Mouse (Mus musculus) kidney, embryonic 14.5 days (tissue): ENCODE data around the gene Olfr1445. TPM values are rescaled to one million over a fixed set of nuclear protein-coding genes. Genes with fewer than 3 reads are reported as not detected.

Experiments used
- ATAC-seq: fragments of 200-750 bp; cut with Nextera tagmentation; 2 replicates; pipeline ENCODE4 v1.8.0; 2017; ENCODE audit warnings: moderate number of reproducible peaks, mild to moderate bottlenecking, moderate TSS enrichment, moderate library complexity; ENCODE audit not compliant: low FRiP score, low TSS enrichment
- H3K27ac ChIP-seq: fragments of 300-500 bp; sonication (generic); 2 replicates; pipeline ENCODE4 v1.5.1; 2014; ENCODE audit warnings: low read depth, mild to moderate bottlenecking, low read length, moderate library complexity, mixed read lengths
- H3K27me3 ChIP-seq: fragments of 300-500 bp; sonication (generic); 2 replicates; pipeline ENCODE4 v1.6.1; 2014; ENCODE audit warnings: mild to moderate bottlenecking, low read length; ENCODE audit not compliant: control insufficient read depth, insufficient read depth
- H3K36me3 ChIP-seq: fragments of 300-500 bp; sonication (generic); 2 replicates; pipeline ENCODE4 v1.6.1; 2014; ENCODE audit warnings: low read length, mixed read lengths; ENCODE audit not compliant: control insufficient read depth, insufficient read depth
- H3K4me1 ChIP-seq: fragments of 300-500 bp; sonication (generic); 2 replicates; pipeline ENCODE4 v1.6.1; 2014; ENCODE audit warnings: low read length, mixed read lengths; ENCODE audit not compliant: control insufficient read depth, insufficient read depth
- H3K4me2 ChIP-seq: fragments of 300-500 bp; sonication (generic); replicated peaks from 2 replicates; pipeline ENCODE4 v1.6.1; 2014; ENCODE audit warnings: low read depth, mild to moderate bottlenecking, low read length
- H3K4me3 ChIP-seq: fragments of 300-500 bp; sonication (generic); 2 replicates; pipeline ENCODE4 v1.5.1; 2014; ENCODE audit warnings: mild to moderate bottlenecking, low read length
- H3K9ac ChIP-seq: fragments of 300-500 bp; sonication (generic); 2 replicates; pipeline ENCODE4 v1.6.1; 2014; ENCODE audit warnings: low read depth, mild to moderate bottlenecking, low read length, moderate library complexity
- H3K9me3 ChIP-seq: fragments of 300-500 bp; sonication (generic); 2 replicates; pipeline ENCODE4 v1.6.1; 2016; ENCODE audit warnings: low read length; ENCODE audit not compliant: control insufficient read depth
- WGBS: fragments of 180-500 bp; shearing (Covaris S2); extraction: QIAGEN DNeasy Blood & Tissue Kit; methylation state at CpG from one replicate; pipeline ENCODE4 v1.1.7; 2014; 5-methylcytosine and 5-hydroxymethylcytosine counted together
- polyA plus RNA-seq: library from polyadenylated mRNA; unstranded; fragments of >200 nt; fragmentation: Nextera tagmentation; extraction: Ambion mirVana; gene quantifications from 2 replicates; pipeline ENCODE4 v1.2.1, GENCODE M21; 2014

Gene Olfr1445
- not detected in 2 replicates for polyA plus RNA-seq

GRCm38 (mm10) chr19:12883555-12883954 lies at the start of gene Olfr1445:
Olfr1445 (plus strand) TSS chr19:12883855.
- Histone ChIP-seq H3K9ac (no peak within 1 kb of the TSS), H3K4me2 (no peak within 1 kb of the TSS), H3K27ac (no peak within 1 kb of the TSS), H3K4me1 (no peaks in the 10 kb centered on the region), H3K36me3 (no peaks in the 10 kb centered on the region), H3K27me3 (no peaks in the 10 kb centered on the region), H3K4me3 (no peak within 1 kb of the TSS), H3K9me3 (no peaks in the 10 kb centered on the region)
- WGBS: 92% methylated on average over 2 of the region's 2 CpGs
- no peak for ATAC-seq

GRCm38 (mm10) chr19:12838507-12838906 lies 45.1 kb upstream of the Olfr1445 start:
- Histone ChIP-seq H3K9ac (no peak overlapping the region), H3K4me3 (no peak overlapping the region), H3K27me3 (no peaks in the 10 kb centered on the region), H3K36me3 (no peaks in the 10 kb centered on the region), H3K4me2 (no peak overlapping the region), H3K4me1 (no peaks in the 10 kb centered on the region), H3K27ac (no peak overlapping the region), H3K9me3 (no peaks in the 10 kb centered on the region)
- WGBS: 91% methylated on average over 1 of the region's 1 CpGs
- no peak for ATAC-seq

DNA sequence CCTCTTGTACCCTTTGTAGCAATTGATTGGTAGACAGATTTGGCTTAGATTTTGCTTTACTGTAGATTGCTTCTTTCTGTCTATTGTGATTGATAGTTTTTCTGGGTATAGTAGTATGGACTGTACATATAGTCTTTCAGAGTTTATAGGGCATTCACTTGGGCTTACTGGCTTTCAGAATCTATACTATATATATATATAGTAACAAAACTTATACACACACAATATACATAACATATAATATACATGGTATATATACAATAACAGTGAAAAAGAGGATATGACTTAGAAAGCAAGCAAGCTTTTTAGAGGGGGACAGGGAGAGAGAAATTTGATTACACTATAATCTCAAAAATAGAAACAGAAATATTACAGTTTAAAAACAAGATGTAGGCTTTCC lies 37.3 kb upstream of the Olfr1445 start, which contains the start of gene Gm5244:
Gene Gm5244, plus strand, starts transcription at position 301 of the 400 bp plus-strand sequence.
- Histone ChIP-seq H3K9ac (no peak within 1 kb of the TSS), H3K36me3 (no peaks in the 10 kb centered on the region), H3K9me3 (no peaks in the 10 kb centered on the region), H3K4me3 (no peak within 1 kb of the TSS), H3K27me3 (no peaks in the 10 kb centered on the region), H3K4me1 (no peaks in the 10 kb centered on the region), H3K4me2 (no peak within 1 kb of the TSS), H3K27ac (no peak within 1 kb of the TSS)
- ATAC-seq: no peak

- H3K27ac ChIP-seq: no peak within 1 kb of the TSS
- no peaks in the 10 kb centered on the region for H3K4me1 ChIP-seq
- no peaks in the 10 kb centered on the region for H3K36me3 ChIP-seq
- H3K4me2 ChIP-seq: no peak within 1 kb of the TSS
- no peak within 1 kb of the TSS for H3K4me3 ChIP-seq
- no peak for ATAC-seq
- H3K9me3 ChIP-seq: no peaks in the 10 kb centered on the region
- no peaks in the 10 kb centered on the region for H3K27me3 ChIP-seq
- H3K9ac ChIP-seq: no peak within 1 kb of the TSS
- 46% methylated on average over 1 of the region's 1 CpGs for WGBS
These were observed 26.7 kb upstream of the Olfr1445 start, which contains the start of gene Olfr1444 for GRCm38 (mm10) chr19:12856983-12857382. Olfr1444 (plus strand) TSS chr19:12857283.

GRCm38 (mm10) chr19:12893424-12893823 lies 9.8 kb downstream of the Olfr1445 start, which contains the start of gene Olfr1446:
Olfr1446 (minus strand) TSS chr19:12893524.
- Histone ChIP-seq H3K27ac (no peak within 1 kb of the TSS), H3K27me3 (no peaks in the 10 kb centered on the region), H3K36me3 (no peaks in the 10 kb centered on the region), H3K4me1 (no peaks in the 10 kb centered on the region), H3K4me3 (no peak within 1 kb of the TSS), H3K9me3 (no peaks in the 10 kb centered on the region), H3K4me2 (no peak within 1 kb of the TSS), H3K9ac (no peak within 1 kb of the TSS)
- ATAC-seq: no peak
- whole genome bisulfite sequencing: 74% methylated on average over 1 of the region's 1 CpGs

DNA sequence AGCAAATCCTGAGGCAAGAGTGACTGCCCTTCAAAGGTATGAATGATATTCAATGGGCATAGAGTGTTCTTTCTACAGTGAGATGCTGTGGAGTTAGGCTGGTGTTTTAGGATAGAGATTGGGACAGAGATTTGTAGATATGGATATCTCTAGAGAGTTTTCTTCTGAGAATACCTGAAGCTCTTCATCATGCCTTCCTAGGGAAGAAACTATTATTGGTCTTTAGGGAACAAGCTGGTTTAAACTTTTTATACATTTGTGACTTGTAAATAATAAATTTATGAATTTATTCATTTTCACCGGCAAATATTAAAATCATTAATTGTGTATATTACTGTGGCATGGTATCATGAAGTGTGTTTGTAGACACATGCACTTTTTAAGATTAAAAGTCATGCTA lies 20.0 kb downstream of the Olfr1445 start, which contains the start of gene Olfr1447:
Gene Olfr1447, minus strand, starts transcription at position 101 of the 400 bp plus-strand sequence.
- Histone ChIP-seq H3K27me3 (no peaks in the 10 kb centered on the region), H3K27ac (no peak within 1 kb of the TSS), H3K36me3 (no peaks in the 10 kb centered on the region), H3K9ac (no peak within 1 kb of the TSS), H3K4me1 (no peaks in the 10 kb centered on the region), H3K4me2 (no peak within 1 kb of the TSS), H3K4me3 (no peak within 1 kb of the TSS), H3K9me3 (no peaks in the 10 kb centered on the region)
- no peak for ATAC-seq
- 90% methylated on average over 1 of the region's 1 CpGs for WGBS

DNA sequence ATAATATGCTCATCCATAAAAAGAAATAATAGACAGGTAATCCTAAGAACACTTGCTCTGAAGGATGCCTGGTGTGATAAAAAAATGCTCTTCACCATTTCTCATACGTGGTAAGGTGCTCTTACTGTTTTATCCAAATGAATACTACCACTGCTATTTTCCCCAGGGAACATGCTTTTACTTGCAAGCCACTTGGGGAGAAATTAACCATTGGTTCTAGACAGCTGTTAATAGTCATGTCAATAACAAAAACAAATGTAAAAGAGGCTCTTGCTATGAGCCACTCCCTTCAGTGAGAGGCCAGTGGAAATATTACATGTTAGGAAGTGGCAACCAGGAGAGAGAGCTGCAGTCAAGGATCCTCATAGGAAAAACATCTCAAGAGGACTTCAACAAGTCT lies 40.7 kb downstream of the Olfr1445 start, which contains the start of gene Olfr1448:
Gene Olfr1448, minus strand, starts transcription at position 101 of the 400 bp plus-strand sequence.
- no peak for ATAC-seq
- no peak within 1 kb of the TSS for H3K27ac ChIP-seq
- no peak within 1 kb of the TSS for H3K4me3 ChIP-seq
- no peaks in the 10 kb centered on the region for H3K36me3 ChIP-seq
- no peaks in the 10 kb centered on the region for H3K27me3 ChIP-seq
- no peaks in the 10 kb centered on the region for H3K4me1 ChIP-seq
- no peak within 1 kb of the TSS for H3K4me2 ChIP-seq
- WGBS: 81% methylated on average over 1 of the region's 1 CpGs
- H3K9me3 ChIP-seq: no peaks in the 10 kb centered on the region
- H3K9ac ChIP-seq: no peak within 1 kb of the TSS

- Histone ChIP-seq H3K36me3 (no peaks in the 10 kb centered on the region), H3K27ac (no peak within 1 kb of the TSS), H3K27me3 (no peaks in the 10 kb centered on the region), H3K4me2 (no peak within 1 kb of the TSS), H3K4me3 (no peak within 1 kb of the TSS), H3K4me1 (no peaks in the 10 kb centered on the region), H3K9me3 (no peaks in the 10 kb centered on the region; the same call in 1 of the 2 replicates), H3K9ac (no peak within 1 kb of the TSS)
- no peak for ATAC-seq
These were observed 46.9 kb downstream of the Olfr1445 start, which contains the start of gene Olfr1449 for GRCm38 (mm10) chr19:12930540-12930939. Olfr1449 (plus strand) TSS chr19:12930840.
